Mouse (Mus musculus) ZHBTc4 (cell line): Measurements from ENCODE around the gene Vmn1r203.
A peak's percentile ranks its signal among the peaks of the same experiment; 100 is the strongest.
"Not testable (repeated sequence)": the region's sequence is repeated elsewhere in the genome, so short reads cannot be mapped to it uniquely, and the experiment has no call there.

Experiments
- DNase-seq: peaks from one replicate; pipeline ENCODE4 v3.0.0-alpha.2; 2011; ENCODE audit warnings: low read depth, low spot score

Vmn1r203 gene

GRCm38 (mm10) chr13:22517814-22518213 lies at the start of gene Vmn1r203:
TSS of gene Vmn1r203 (plus strand) at chr13:22518114.
- no peak for DNase-seq

- DNase-seq = no peak
These were observed 46.3 kb upstream of the Vmn1r203 start, which contains the start of gene Vmn1r201 for GRCm38 (mm10) chr13:22471623-22472022. TSS of gene Vmn1r201 (plus strand) at chr13:22471923.

- DNase-seq = no peak
These were observed 15.5 kb upstream of the Vmn1r203 start for GRCm38 (mm10) chr13:22502431-22502830.

GRCm38 (mm10) chr13:22505281-22505680 lies 12.6 kb upstream of the Vmn1r203 start, which contains the start of gene Vmn1r202:
TSS of gene Vmn1r202 (minus strand) at chr13:22505381.
- DNase-seq = no peak

- not testable (repeated sequence) for DNase-seq
These were observed 35.0 kb downstream of the Vmn1r203 start, which contains the start of gene Vmn1r204 for GRCm38 (mm10) chr13:22552898-22553297. TSS of gene Vmn1r204 (plus strand) at chr13:22553198.

GRCm38 (mm10) chr13:22574911-22575310 lies 57.0 kb downstream of the Vmn1r203 start:
- DNase-seq = peak; percentile 65
